Mouse (Mus musculus): Measurements from ENCODE around the gene Plekhh3. TPM values are rescaled to one million over a fixed set of nuclear protein-coding genes. Genes with fewer than 3 reads are reported as not detected.
"Not testable (repeated sequence)": the region's sequence is repeated elsewhere in the genome, so short reads cannot be mapped to it uniquely, and the experiment has no call there.

Plekhh3 gene
- polyA plus RNA-seq, 1 experiment from 2014 or later = 4.5 TPM

DNA sequence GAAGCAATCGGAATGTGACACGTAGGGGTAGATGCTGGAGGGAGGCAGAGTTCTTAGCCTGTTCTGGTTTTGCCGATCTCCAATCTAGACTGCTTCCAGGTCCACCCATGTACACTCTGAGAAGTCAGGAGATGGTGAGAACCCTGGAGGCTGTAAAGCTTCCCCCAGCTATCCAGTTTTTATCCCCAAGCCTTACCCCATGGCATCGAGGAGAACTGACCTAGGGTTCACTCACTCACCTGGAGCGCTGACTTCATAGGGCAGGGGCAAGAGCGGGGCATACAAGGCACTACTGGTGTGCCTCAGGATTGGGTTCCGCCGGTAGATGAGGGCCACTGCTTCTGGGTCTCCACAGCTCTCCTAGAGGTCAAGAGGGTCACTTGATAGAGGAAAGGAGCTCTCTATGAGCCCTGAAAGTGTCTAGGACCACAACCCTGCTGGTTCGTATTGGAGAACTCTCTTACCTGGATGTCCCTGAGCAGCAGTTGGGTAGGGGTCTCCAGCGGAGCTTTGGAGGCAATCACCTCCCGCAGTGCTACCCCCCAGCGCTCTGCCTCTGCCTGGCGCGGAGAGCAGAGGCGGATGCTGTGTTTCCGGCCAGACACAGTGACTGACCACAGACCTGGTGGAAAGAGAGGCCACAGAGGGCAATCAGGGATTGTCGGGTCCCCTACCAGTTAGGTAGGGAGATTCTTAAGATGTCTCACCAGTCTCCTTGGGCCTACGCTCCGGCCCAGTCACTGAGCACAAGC is 3.8 kb downstream of the Plekhh3 start:
- ATAC-seq = no peak
- no peak overlapping the region for H3K4me3 ChIP-seq
- peaks cover 84% of the 10 kb centered on the region for H3K27me3 ChIP-seq
- no peak overlapping the region for H3K27ac ChIP-seq
- peaks cover 41% of the 10 kb centered on the region for H3K4me1 ChIP-seq
- no peak overlapping the region for H3K4me2 ChIP-seq
- 40% methylated on average over 19 of the region's 19 CpGs for WGBS
- H3K36me3 ChIP-seq (ENCODE audit: poor library complexity, severe bottlenecking) = peaks cover 26% of the 10 kb centered on the region
- no peak overlapping the region for H3K9ac ChIP-seq
- H3K9me3 ChIP-seq (replicated peaks) = no peaks in the 10 kb centered on the region

DNA sequence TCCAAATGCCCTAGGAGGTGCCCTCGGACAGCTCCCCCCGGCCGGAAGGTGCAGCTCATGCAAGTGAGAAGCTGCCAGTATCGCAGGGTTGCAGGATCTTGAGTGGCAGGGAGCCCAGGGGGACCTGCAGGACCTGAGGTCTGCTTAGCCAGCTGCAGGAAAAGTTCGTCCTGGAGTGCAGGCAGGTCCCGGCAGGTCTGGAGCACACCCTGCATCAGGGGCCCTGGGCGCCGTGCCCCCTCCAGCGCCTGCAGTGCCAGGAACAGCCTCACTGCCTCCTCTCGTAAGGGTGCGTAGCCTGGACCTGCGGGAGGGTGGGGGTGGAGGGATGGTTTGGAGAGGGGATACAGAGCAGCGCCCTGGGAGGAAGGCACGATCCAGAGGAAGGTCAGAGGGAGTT is 4.8 kb downstream of the Plekhh3 start:
- ATAC-seq = no peak
- Histone ChIP-seq H3K27ac (no peak overlapping the region), H3K4me1 (peaks cover 33% of the 10 kb centered on the region), H3K36me3 (ENCODE audit: poor library complexity, severe bottlenecking) (peaks cover 36% of the 10 kb centered on the region), H3K9me3 (replicated peaks) (no peaks in the 10 kb centered on the region), H3K4me2 (no peak overlapping the region), H3K27me3 (peaks cover 94% of the 10 kb centered on the region), H3K9ac (no peak overlapping the region), H3K4me3 (no peak overlapping the region)
- WGBS = 37% methylated on average over 14 of the region's 14 CpGs

DNA sequence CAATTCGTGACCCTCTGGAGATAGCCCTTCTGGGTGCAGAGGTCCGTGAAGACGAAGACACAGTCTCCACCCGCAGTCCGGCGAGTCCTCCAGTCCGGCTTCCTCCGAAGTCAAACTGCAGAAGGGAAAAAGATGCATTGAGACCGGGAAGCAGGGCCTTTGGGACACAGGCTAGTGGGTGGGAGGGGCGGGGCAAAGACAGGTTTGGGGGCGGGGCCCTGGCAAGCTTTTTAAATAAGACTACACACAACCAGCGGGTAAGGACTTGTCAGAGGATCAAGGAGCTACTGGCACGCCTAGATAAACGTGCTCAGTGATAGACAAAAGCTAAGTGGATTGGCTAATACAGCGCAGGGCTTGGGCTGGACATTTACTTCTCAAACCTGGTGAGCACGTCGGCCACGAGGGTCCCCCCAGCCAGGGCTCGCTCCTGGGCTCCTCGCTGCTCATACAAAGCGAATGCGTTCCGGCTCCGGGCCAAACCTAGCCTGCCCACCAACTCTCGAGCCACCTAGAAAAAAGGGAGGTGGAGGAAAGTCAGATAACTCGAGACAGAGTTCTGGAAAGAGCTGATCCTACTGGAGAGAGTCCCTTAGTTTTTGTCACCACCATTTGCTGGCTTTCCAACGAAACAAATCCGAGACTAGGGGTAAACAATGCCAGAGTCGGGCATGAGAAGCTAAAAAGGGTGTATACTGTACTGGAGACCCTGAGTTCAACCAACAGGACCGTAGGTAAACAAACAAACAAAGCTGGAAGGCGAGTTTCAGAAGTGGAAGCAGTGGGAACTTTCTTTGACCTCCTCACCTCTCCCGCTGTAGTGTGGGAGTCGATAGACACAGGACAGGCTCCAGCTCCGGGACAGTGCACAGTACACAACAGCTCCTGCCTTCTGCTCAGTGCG is 6.2 kb downstream of the Plekhh3 start:
- H3K27me3 ChIP-seq = peaks cover 86% of the 10 kb centered on the region
- ATAC-seq = no peak
- H3K4me3 ChIP-seq = peak overlapping the region; percentile 30
- no peak overlapping the region for H3K27ac ChIP-seq
- no peaks in the 10 kb centered on the region for H3K9me3 ChIP-seq (replicated peaks)
- 0 out of 2 replicates have a peak overlapping the region, but pooled peaks have one; percentile 17 for H3K9ac ChIP-seq
- WGBS = 12% methylated on average over 35 of the region's 35 CpGs
- H3K36me3 ChIP-seq (ENCODE audit: poor library complexity, severe bottlenecking) = peaks cover 38% of the 10 kb centered on the region
- peaks cover 25% of the 10 kb centered on the region for H3K4me1 ChIP-seq
- peak overlapping the region; percentile 54; the same call in 1 of the 2 replicates for H3K4me2 ChIP-seq

DNA sequence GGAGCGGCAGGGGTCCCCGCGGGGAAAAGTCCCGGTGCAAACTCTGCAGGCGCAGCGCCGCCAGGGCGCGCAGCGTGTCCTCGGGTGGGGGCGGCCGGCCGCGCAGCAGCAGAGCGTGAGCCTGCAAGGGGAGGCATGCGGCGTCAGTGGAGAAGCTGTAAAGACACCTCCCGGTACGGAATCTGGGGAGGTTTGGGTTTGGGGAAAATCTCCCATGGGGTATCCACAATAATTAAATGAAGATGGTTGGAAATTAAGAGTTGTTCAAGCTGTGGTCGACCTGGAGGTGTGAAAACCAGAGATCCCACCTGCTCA is 6.8 kb downstream of the Plekhh3 start:
- Histone ChIP-seq H3K4me2 (peak overlapping the region; percentile 54), H3K27me3 (peaks cover 80% of the 10 kb centered on the region), H3K9me3 (replicated peaks) (no peaks in the 10 kb centered on the region), H3K9ac (peak overlapping the region; percentile 17; the same call in 1 of the 2 replicates), H3K36me3 (ENCODE audit: poor library complexity, severe bottlenecking) (peaks cover 38% of the 10 kb centered on the region), H3K4me1 (peaks cover 19% of the 10 kb centered on the region), H3K27ac (no peak overlapping the region), H3K4me3 (peak overlapping the region; percentile 30)
- 5% methylated on average over 21 of the region's 21 CpGs for WGBS
- no peak for ATAC-seq

DNA sequence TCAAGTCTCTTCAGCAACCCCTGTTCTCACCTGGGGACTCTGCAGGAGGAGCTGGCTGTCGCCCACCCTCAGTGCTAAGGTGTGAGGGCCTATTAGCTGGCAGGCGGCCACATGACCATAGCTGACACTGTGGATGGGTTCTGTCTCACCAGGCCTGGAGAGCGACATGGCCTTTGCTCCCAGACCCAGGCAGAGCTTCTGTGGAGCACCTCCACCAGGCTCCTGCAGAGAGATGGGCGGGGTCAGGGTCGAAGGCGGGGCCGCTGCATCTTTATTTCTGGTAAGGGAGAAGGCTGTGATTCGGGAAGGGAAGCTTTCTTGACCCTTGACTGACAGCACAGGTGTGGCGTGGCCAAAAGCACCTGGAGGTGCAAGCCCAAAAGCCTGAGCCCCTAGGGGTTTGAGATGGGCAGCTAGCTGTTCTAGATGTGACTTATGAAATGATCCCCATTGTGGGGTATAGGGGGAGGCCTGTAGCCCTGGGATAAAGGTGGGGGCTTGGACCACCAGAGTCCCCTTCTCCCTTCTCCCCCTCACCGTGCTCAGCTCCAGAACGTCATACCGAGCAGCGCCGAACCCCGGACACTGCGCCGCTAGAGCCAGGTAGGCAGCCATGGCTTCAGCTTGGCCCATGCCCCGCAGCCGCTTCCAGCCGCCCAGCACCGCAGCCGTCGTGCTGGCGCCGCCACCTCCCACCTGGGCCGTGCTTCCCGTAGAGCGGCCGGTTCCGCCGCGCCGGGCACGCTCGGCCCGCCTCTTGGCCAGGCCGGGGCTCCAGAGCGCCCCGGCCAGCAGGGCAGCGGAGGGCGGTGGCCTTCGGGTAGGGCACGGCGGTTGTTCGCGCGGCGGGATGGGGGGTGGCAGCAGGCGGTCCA is 7.4 kb downstream of the Plekhh3 start:
- H3K4me3 ChIP-seq = peak overlapping the region; percentile 30
- WGBS = 9% methylated on average over 49 of the region's 49 CpGs
- H3K4me1 ChIP-seq = peaks cover 13% of the 10 kb centered on the region; the same call in 1 of the 2 replicates
- peak overlapping the region; percentile 54 for H3K4me2 ChIP-seq
- H3K36me3 ChIP-seq (ENCODE audit: poor library complexity, severe bottlenecking) = peaks cover 38% of the 10 kb centered on the region
- no peaks in the 10 kb centered on the region for H3K9me3 ChIP-seq (replicated peaks)
- ATAC-seq = no peak
- peaks cover 74% of the 10 kb centered on the region for H3K27me3 ChIP-seq
- no peak overlapping the region for H3K27ac ChIP-seq
- H3K9ac ChIP-seq = peak overlapping the region; percentile 17; the same call in 1 of the 2 replicates

DNA sequence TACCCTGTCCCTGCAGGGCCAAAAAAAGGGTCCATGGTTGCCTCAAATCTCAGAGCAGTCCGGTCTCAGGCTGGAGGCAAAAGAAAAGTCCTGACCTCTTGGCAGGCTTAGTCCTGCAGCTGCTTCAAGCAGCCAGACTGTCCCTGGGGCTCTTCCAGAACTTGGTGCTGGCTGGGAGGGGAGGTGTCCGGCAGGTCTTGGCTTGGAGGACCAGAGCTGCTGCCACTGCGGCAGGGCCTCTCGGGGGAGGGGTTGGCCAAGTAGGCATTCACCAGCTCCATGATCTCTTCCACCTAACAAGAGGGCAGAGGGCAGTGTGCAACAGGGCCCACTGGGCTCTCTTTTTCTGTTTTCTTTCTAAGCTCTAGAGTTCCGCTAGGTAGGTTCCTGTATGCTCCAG is 8.4 kb downstream of the Plekhh3 start:
- no peak overlapping the region for H3K4me2 ChIP-seq
- H3K27me3 ChIP-seq = peaks cover 69% of the 10 kb centered on the region
- peaks cover 36% of the 10 kb centered on the region for H3K36me3 ChIP-seq (ENCODE audit: poor library complexity, severe bottlenecking)
- 58% methylated on average over 5 of the region's 5 CpGs for WGBS
- H3K27ac ChIP-seq = no peak overlapping the region
- H3K9ac ChIP-seq = no peak overlapping the region
- no peak overlapping the region for H3K4me3 ChIP-seq
- H3K9me3 ChIP-seq (replicated peaks) = no peaks in the 10 kb centered on the region
- ATAC-seq = no peak
- H3K4me1 ChIP-seq = peaks cover 10% of the 10 kb centered on the region; the same call in 1 of the 2 replicates

DNA sequence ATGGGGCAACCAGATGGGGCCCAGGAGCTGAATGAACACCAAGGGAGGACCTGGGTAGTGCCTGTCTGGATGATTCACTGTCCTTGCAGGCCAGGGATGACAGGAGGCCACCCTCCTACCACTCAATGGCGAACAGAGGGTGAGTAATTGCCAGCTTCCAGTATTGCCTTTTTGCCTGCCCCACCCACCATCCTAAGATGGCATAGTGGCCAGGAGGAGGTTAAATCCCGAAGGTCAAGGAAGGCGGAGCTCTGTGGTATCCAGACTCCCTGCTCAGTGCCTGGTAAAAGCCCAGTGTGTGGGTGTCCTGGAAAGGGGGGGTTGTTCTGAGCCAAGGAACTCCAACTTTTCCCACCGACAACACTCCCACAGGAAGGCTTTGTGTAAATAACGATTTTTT is 8.8 kb downstream of the Plekhh3 start:
- peaks cover 69% of the 10 kb centered on the region for H3K27me3 ChIP-seq
- no peak overlapping the region for H3K4me2 ChIP-seq
- H3K27ac ChIP-seq = no peak overlapping the region
- WGBS = 54% methylated on average over 5 of the region's 5 CpGs
- H3K4me1 ChIP-seq = peaks cover 10% of the 10 kb centered on the region; the same call in 1 of the 2 replicates
- peaks cover 31% of the 10 kb centered on the region for H3K36me3 ChIP-seq (ENCODE audit: poor library complexity, severe bottlenecking)
- no peaks in the 10 kb centered on the region for H3K9me3 ChIP-seq (replicated peaks)
- ATAC-seq = no peak
- H3K4me3 ChIP-seq = no peak overlapping the region
- H3K9ac ChIP-seq = no peak overlapping the region

DNA sequence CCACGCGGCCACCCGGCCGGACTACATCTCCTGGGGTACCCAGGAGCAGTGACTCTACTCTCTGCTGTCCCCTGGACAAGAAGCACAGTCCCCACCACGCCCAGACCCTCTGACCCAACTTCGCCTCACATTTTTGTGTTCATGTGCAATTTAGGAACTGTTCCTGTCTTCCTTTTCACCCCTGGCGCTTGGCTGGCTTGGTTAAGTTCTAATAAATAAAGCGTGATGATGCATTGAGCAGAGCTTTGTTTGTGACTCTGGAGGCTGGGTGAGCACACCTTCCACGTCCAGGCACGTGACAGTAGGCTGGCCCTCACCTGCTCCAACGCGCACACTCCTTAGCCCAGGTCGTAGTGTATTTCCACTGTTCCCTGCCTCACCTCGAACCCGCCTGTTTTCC is 9.6 kb downstream of the Plekhh3 start:
- 88% methylated on average over 15 of the region's 15 CpGs for WGBS
- peaks cover 65% of the 10 kb centered on the region for H3K27me3 ChIP-seq
- H3K4me1 ChIP-seq = peaks cover 10% of the 10 kb centered on the region; the same call in 1 of the 2 replicates
- H3K4me2 ChIP-seq = no peak overlapping the region
- H3K4me3 ChIP-seq = no peak overlapping the region
- H3K9me3 ChIP-seq (replicated peaks) = no peaks in the 10 kb centered on the region
- ATAC-seq = no peak
- H3K9ac ChIP-seq = no peak overlapping the region
- peaks cover 26% of the 10 kb centered on the region; the same call in 1 of the 2 replicates for H3K36me3 ChIP-seq (ENCODE audit: poor library complexity, severe bottlenecking)
- H3K27ac ChIP-seq = no peak overlapping the region

DNA sequence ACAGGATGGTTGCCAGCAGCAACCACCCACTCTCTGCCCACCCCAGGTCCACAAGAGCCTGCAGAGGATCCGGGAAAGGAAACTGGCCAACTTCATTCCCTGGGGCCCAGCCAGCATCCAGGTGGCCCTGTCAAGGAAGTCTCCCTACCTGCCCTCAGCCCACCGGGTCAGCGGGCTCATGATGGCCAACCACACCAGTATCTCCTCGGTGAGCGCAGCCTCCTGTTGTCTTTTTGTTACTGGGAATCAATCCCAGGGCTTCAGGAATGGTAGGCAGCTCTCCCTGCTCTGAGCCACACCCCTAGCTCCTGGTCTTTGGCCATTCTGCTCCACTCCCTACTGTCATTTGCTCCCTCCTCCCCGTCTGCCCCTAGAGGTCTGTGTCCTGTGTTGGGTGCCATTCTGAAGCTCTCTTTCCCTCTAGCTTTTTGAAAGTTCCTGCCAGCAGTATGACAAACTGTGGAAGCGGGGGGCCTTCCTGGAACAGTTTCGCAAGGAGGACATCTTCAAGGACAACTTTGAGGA is 10.1 kb downstream of the Plekhh3 start:
- peaks cover 22% of the 10 kb centered on the region; the same call in 1 of the 2 replicates for H3K36me3 ChIP-seq (ENCODE audit: poor library complexity, severe bottlenecking)
- not testable (repeated sequence) for H3K27ac ChIP-seq; ATAC-seq; H3K9ac ChIP-seq; H3K4me3 ChIP-seq; H3K9me3 ChIP-seq (replicated peaks); H3K4me2 ChIP-seq
- H3K27me3 ChIP-seq = peaks cover 64% of the 10 kb centered on the region
- peaks cover 14% of the 10 kb centered on the region for H3K4me1 ChIP-seq
- 80% methylated on average over 8 of the region's 8 CpGs for WGBS

DNA sequence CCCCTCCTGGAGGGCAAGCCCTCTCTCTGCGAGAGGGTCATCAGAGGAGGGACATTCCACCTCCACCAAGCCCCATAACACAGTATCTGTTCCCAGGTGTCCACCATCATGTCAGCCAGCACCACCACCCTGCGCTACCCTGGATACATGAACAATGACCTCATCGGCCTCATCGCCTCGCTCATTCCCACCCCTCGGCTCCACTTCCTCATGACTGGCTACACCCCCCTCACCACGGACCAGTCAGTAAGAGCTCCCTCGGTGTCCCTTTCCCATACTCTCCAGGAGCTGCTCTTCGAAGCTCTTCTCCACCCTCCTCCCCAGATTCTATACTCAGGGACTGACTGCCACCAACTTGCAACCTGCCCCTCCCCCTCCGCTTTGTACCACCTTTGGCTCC is 11.0 kb downstream of the Plekhh3 start:
- Histone ChIP-seq H3K27me3 (peaks cover 55% of the 10 kb centered on the region), H3K4me1 (peaks cover 23% of the 10 kb centered on the region), H3K36me3 (ENCODE audit: poor library complexity, severe bottlenecking) (peaks cover 21% of the 10 kb centered on the region; the same call in 1 of the 2 replicates)
- not testable (repeated sequence) for H3K9me3 ChIP-seq (replicated peaks); H3K4me3 ChIP-seq; H3K27ac ChIP-seq; ATAC-seq; H3K4me2 ChIP-seq; H3K9ac ChIP-seq
- WGBS = 84% methylated on average over 8 of the region's 10 CpGs

DNA sequence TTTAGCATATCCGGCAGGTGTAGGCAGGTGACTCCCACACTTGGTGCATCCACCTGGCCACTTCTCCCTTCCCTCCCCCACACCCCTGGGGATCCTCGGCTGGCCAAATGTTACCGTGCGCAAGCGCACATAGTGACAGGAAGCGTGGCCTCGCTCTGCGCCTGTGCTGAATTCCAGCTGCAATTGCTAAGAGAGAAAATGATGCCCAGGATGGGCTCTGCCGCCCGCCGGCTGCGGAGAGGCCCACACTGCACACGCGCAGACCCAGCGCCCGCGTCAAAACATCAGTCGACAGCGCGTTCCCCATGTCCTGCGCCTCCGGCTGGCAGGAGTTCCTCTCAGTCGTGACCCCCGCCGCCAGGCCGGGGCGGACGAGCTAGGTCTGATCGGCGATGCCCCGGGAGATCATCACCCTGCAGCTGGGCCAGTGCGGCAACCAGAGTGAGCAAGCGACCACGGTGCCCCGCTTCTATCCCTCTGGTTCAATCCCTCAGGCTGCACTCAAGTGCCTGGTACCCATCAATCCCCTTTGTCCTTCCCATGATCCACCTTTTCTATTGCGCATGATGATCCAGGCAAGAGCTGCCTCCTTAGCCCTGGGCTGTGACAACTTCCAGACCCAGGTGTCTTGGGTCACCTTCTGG is 15.3 kb downstream of the Plekhh3 start, which contains the start of gene Tubg2:
TSS of gene Tubg2 (plus strand) at position 180 of the 644 bp plus-strand sequence.
- H3K36me3 ChIP-seq (ENCODE audit: poor library complexity, severe bottlenecking) = no peaks in the 10 kb centered on the region
- H3K4me3 ChIP-seq = peak within 1 kb of the TSS; percentile 44
- peak within 1 kb of the TSS; percentile 74 for H3K9ac ChIP-seq
- H3K27me3 ChIP-seq = peaks cover 21% of the 10 kb centered on the region; the same call in 1 of the 2 replicates
- no peaks in the 10 kb centered on the region for H3K9me3 ChIP-seq (replicated peaks)
- H3K4me2 ChIP-seq = peak within 1 kb of the TSS; percentile 72
- ATAC-seq = peak; percentile 90
- 1% methylated on average over 36 of the region's 36 CpGs for WGBS
- peak within 1 kb of the TSS; percentile 82 for H3K27ac ChIP-seq
- H3K4me1 ChIP-seq = peaks cover 14% of the 10 kb centered on the region

All from forebrain, embryonic 13.5 days (tissue).